Mouse (Mus musculus): ENCODE results near the gene Frs3.
A peak's percentile ranks its signal among the peaks of the same experiment; 100 is the strongest.

- TF ChIP-seq EP300 (IDR thresholded peaks at IDR 0.05; ENCODE audit: insufficient read depth, low read depth, low read length) (peak; percentile 44; the same call in 1 of the 2 replicates), POLR2A (IDR thresholded peaks at IDR 0.05; ENCODE audit: insufficient read depth, low read depth, low read length) (no peak), CTCF (IDR thresholded peaks at IDR 0.05) (no peak; the same call in 1 of the 2 replicates)
Observed at GRCm38 (mm10) chr17:47676581-47676980, 12.2 kb upstream of the Frs3 start.

Data from heart, adult 2 months (tissue).